ENCODE assay signal across 8 mouse cellular contexts in the genomic region with DNA sequence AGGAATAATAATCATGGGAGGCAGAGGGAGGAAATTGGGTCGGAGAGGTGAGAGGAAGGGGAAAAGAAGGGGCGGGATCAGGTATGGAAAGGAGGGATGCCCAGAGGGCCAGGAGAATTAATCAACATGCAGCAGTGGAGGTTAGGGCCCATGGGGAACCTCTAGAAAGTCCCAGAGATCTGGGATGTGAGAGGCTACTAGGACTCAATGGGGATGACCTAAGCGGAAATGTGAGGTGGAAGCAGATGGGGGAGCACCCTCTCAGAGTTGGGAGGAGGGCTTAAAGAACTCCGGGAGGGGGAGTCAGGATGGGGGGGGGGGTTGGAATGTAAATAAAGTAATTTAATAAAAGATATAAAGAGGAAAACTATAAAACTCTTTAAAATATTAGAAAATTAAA. TPM values are rescaled to one million over a fixed set of nuclear protein-coding genes. Genes with fewer than 3 reads are reported as not detected.
DNase-seq lines count a peak whose midpoint lies in the region; ATAC-seq and TF ChIP-seq lines count a peak whose summit lies in the region.

No protein-coding gene starts in this region.

- intact Hi-C loops in left cerebral cortex, postnatal 14 days (cut with DNase I): no loop called here

- no peak for ATAC-seq in hindbrain, embryonic 13.5 days (ENCODE audit: low FRiP score)
- ATAC-seq in liver, embryonic 13.5 days (ENCODE audit: low read depth): no peak
- no peak for ATAC-seq in inflammation-experienced regulatory T-cells, adult 6 months

- H3K4me3 ChIP-seq in hindbrain, embryonic 10.5 days: peak overlapping the region; percentile 94
- H3K4me3 ChIP-seq in hindbrain, embryonic 13.5 days: no peak overlapping the region
- H3K4me3 ChIP-seq in E14TG2a.4 (replicated peaks; ENCODE audit: low read length): peak overlapping the region; percentile 100
- H3K4me3 ChIP-seq in embryonic facial prominence, embryonic 10.5 days: peak overlapping the region; percentile 69
- peak overlapping the region; percentile 96 for H3K4me3 ChIP-seq in liver, embryonic 13.5 days (replicated peaks)

- no peaks in the 10 kb centered on the region for H3K9me3 ChIP-seq in hindbrain, embryonic 10.5 days
- H3K9me3 ChIP-seq in hindbrain, embryonic 13.5 days: no peaks in the 10 kb centered on the region
- H3K9me3 ChIP-seq in E14TG2a.4 (ENCODE audit: low read length): no peaks in the 10 kb centered on the region
- H3K9me3 ChIP-seq in embryonic facial prominence, embryonic 10.5 days: no peaks in the 10 kb centered on the region
- no peaks in the 10 kb centered on the region for H3K9me3 ChIP-seq in liver, embryonic 13.5 days (replicated peaks)

- H3K27ac ChIP-seq in hindbrain, embryonic 10.5 days: no peak overlapping the region; the same call in 1 of the 2 replicates
- no peak overlapping the region for H3K27ac ChIP-seq in hindbrain, embryonic 13.5 days
- H3K27ac ChIP-seq in embryonic facial prominence, embryonic 10.5 days (replicated peaks): no peak overlapping the region
- H3K27ac ChIP-seq in liver, embryonic 13.5 days: no peak overlapping the region

- DNase-seq in hindbrain, embryonic 10.5 days (ENCODE audit: low spot score): no peak
- no peak for DNase-seq in embryonic facial prominence, embryonic 10.5 days (ENCODE audit: low spot score)
- DNase-seq in liver, embryonic 13.5 days: no peak
- DNase-seq in left cerebral cortex, postnatal 14 days (ENCODE audit: low spot score in 2 of 2): no peak
- DNase-seq in frontal cortex, adult 2 months (ENCODE audit: extremely low spot score in 1 of 2, low spot score in 1 of 2): no peak

- H3K36me3 ChIP-seq in hindbrain, embryonic 10.5 days: peaks cover 30% of the 10 kb centered on the region
- peaks cover 7% of the 10 kb centered on the region for H3K36me3 ChIP-seq in hindbrain, embryonic 13.5 days
- peaks cover 32% of the 10 kb centered on the region for H3K36me3 ChIP-seq in E14TG2a.4 (ENCODE audit: insufficient read depth, low read length)
- peaks cover 27% of the 10 kb centered on the region for H3K36me3 ChIP-seq in embryonic facial prominence, embryonic 10.5 days (replicated peaks)
- H3K36me3 ChIP-seq in liver, embryonic 13.5 days: peaks cover 6% of the 10 kb centered on the region; the same call in 1 of the 2 replicates

- no peaks in the 10 kb centered on the region for H3K27me3 ChIP-seq in hindbrain, embryonic 10.5 days (ENCODE audit: insufficient read depth, poor library complexity, severe bottlenecking)
- H3K27me3 ChIP-seq in hindbrain, embryonic 13.5 days: no peaks in the 10 kb centered on the region
- no peaks in the 10 kb centered on the region for H3K27me3 ChIP-seq in E14TG2a.4 (ENCODE audit: insufficient read depth, low read length)
- H3K27me3 ChIP-seq in embryonic facial prominence, embryonic 10.5 days (replicated peaks; ENCODE audit: low read depth, poor library complexity, severe bottlenecking): no peaks in the 10 kb centered on the region
- H3K27me3 ChIP-seq in liver, embryonic 13.5 days: no peaks in the 10 kb centered on the region

- 87% methylated on average over 4 of the region's 4 CpGs for WGBS in hindbrain, embryonic 10.5 days
- WGBS in hindbrain, embryonic 13.5 days: 81% methylated on average over 4 of the region's 4 CpGs
- 77% methylated on average over 4 of the region's 4 CpGs for WGBS in embryonic facial prominence, embryonic 10.5 days
- 70% methylated on average over 4 of the region's 4 CpGs for WGBS in liver, embryonic 13.5 days (ENCODE audit: insufficient replicate concordance)

- H3K9ac ChIP-seq in hindbrain, embryonic 13.5 days: no peak overlapping the region
- peak overlapping the region; percentile 98 for H3K9ac ChIP-seq in liver, embryonic 13.5 days

- TF ChIP-seq CTCF in E14TG2a.4 (conservative IDR thresholded peaks at IDR 0.05; ENCODE audit: low read length): no peak

- no peak overlapping the region; the same call in 1 of the 2 replicates for H3K4me2 ChIP-seq in hindbrain, embryonic 13.5 days
- H3K4me2 ChIP-seq in liver, embryonic 13.5 days: peak overlapping the region; percentile 84

- H3K4me1 ChIP-seq in hindbrain, embryonic 10.5 days (replicated peaks): peaks cover 8% of the 10 kb centered on the region
- peaks cover 11% of the 10 kb centered on the region for H3K4me1 ChIP-seq in hindbrain, embryonic 13.5 days (replicated peaks)
- peaks cover 19% of the 10 kb centered on the region for H3K4me1 ChIP-seq in E14TG2a.4 (replicated peaks; ENCODE audit: low read depth, low read length)
- peaks cover 4% of the 10 kb centered on the region; the same call in 1 of the 2 replicates for H3K4me1 ChIP-seq in embryonic facial prominence, embryonic 10.5 days
- H3K4me1 ChIP-seq in liver, embryonic 13.5 days (replicated peaks): peaks cover 25% of the 10 kb centered on the region

RNA-seq across cellular contexts. Expression of a gene that starts 0.9 kb away (rescaled TPM):
- 17.1 and 17.9 TPM in 2 replicates for polyA plus RNA-seq in hindbrain, embryonic 10.5 days (2016; fragmentation: Nextera tagmentation; extraction: Ambion mirVana)
- 19.8 and 21.5 TPM in 2 replicates for polyA plus RNA-seq in hindbrain, embryonic 13.5 days (2015; fragmentation: Nextera tagmentation; extraction: Ambion mirVana)
- polyA plus RNA-seq in embryonic facial prominence, embryonic 10.5 days (2016; fragmentation: Nextera tagmentation; extraction: Ambion mirVana): 18.3 and 21.3 TPM in 2 replicates
- polyA plus RNA-seq in liver, embryonic 13.5 days (2015; fragmentation: Nextera tagmentation; extraction: Ambion mirVana): 6.7 and 9.5 TPM in 2 replicates
- 10 to 100 TPM; 43.3 to 64.3 (median 51.5) TPM for polyA plus RNA-seq in inflammation-experienced regulatory T-cells, adult 6 months (2017; shearing (Covaris generic))
- total RNA-seq in left cerebral cortex, postnatal 14 days (2021): 10 to 100 TPM; 23.5 to 24.0 TPM
- 11.9 and 14.0 TPM in 2 replicates for polyA plus RNA-seq in frontal cortex, adult 2 months (2012; rRNA removed)
